Mouse (Mus musculus): Measurements from ENCODE around the gene Eif2s3x.

- TF ChIP-seq CTCF (IDR thresholded peaks at IDR 0.05; ENCODE audit: extremely low read depth, insufficient read length, insufficient replicate concordance, low read depth, low read length) (no peak), POLR2A (IDR thresholded peaks at IDR 0.05; ENCODE audit: low read depth, low read length) (no peak)
Measured at GRCm38 (mm10) chrX:94142004-94142771, 70.5 kb downstream of the Eif2s3x start.

Data from small intestine, adult 2 months (tissue).